Mouse (Mus musculus): ENCODE measurements around the gene Chkb. TPM values are rescaled to one million over a fixed set of nuclear protein-coding genes. Genes with fewer than 3 reads are reported as not detected.

Chkb gene
- polyA plus RNA-seq (2015; fragmentation: Nextera tagmentation; extraction: Ambion mirVana), result 53.0 and 55.5 TPM in 2 replicates

- H3K27ac ChIP-seq, result peak within 1 kb of the TSS; percentile 96
- H3K27me3 ChIP-seq, result no peaks in the 10 kb centered on the region
- peak; percentile 89 for ATAC-seq (ENCODE audit: insufficient number of reproducible peaks, low FRiP score, low TSS enrichment, low read depth)
- peak within 1 kb of the TSS; percentile 85 for H3K4me2 ChIP-seq
- under 1% methylated on average over 70 of the region's 70 CpGs for WGBS
- peak within 1 kb of the TSS; percentile 67 for H3K9ac ChIP-seq
- H3K4me3 ChIP-seq, result peak within 1 kb of the TSS; percentile 79
- peaks cover 14% of the 10 kb centered on the region for H3K4me1 ChIP-seq
- H3K9me3 ChIP-seq, result no peaks in the 10 kb centered on the region
- peaks cover 23% of the 10 kb centered on the region for H3K36me3 ChIP-seq
Observed at GRCm38 (mm10) chr15:89429352-89430221, at the start of gene Chkb, which contains the start of the genes C730034F03Rik and Gm44502. Gene Chkb (minus strand): TSS chr15:89429908. Gene C730034F03Rik (plus strand): TSS chr15:89429589. Gene Gm44502 (minus strand): TSS chr15:89429696.

DNA sequence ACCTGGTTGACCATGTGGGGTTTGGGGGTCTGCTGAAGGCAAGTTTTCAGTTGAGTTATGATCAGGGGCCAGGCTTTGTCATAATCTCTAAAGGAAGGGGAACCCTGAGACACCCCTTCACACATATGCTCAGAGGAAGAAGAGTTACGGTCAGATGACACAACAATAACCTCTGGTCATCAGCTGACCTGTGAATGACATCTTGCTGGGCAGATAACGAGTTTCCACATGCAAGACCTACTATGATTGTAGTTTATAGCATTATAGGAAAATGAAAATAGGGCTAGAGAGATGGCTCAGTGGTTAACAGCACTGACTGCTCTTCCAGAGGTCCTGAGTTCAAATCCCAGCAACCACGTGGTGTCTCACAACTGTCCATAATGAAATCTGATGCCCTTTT is 48.9 kb upstream of the Chkb start:
- Histone ChIP-seq H3K4me1 (peaks cover 13% of the 10 kb centered on the region), H3K36me3 (no peaks in the 10 kb centered on the region), H3K9me3 (no peaks in the 10 kb centered on the region), H3K27me3 (no peaks in the 10 kb centered on the region), H3K4me2 (no peak overlapping the region), H3K27ac (no peak overlapping the region), H3K9ac (no peak overlapping the region), H3K4me3 (no peak overlapping the region)
- ATAC-seq (ENCODE audit: insufficient number of reproducible peaks, low FRiP score, low TSS enrichment, low read depth), result no peak
- 84% methylated on average over 3 of the region's 3 CpGs for WGBS

- Histone ChIP-seq H3K4me3 (no peak overlapping the region), H3K27me3 (no peaks in the 10 kb centered on the region), H3K4me1 (peaks cover 13% of the 10 kb centered on the region), H3K27ac (no peak overlapping the region), H3K9me3 (no peaks in the 10 kb centered on the region), H3K36me3 (no peaks in the 10 kb centered on the region), H3K9ac (no peak overlapping the region), H3K4me2 (no peak overlapping the region)
- WGBS, result 52% methylated on average over 8 of the region's 8 CpGs
- ATAC-seq (ENCODE audit: insufficient number of reproducible peaks, low FRiP score, low TSS enrichment, low read depth), result no peak
Observed at GRCm38 (mm10) chr15:89477806-89478205, 48.1 kb upstream of the Chkb start.

GRCm38 (mm10) chr15:89477091-89477491 is 47.4 kb upstream of the Chkb start, which contains the start of gene Arsa:
Gene Arsa (minus strand): TSS chr15:89477425.
- Histone ChIP-seq H3K27me3 (no peaks in the 10 kb centered on the region), H3K4me3 (peak within 1 kb of the TSS; percentile 64), H3K4me1 (peaks cover 13% of the 10 kb centered on the region), H3K9me3 (no peaks in the 10 kb centered on the region), H3K4me2 (peak within 1 kb of the TSS; percentile 88), H3K9ac (peak within 1 kb of the TSS; percentile 64), H3K27ac (peak within 1 kb of the TSS; percentile 79), H3K36me3 (no peaks in the 10 kb centered on the region)
- 34% methylated on average over 9 of the region's 9 CpGs for WGBS
- ATAC-seq (ENCODE audit: insufficient number of reproducible peaks, low FRiP score, low TSS enrichment, low read depth), result no peak

- H3K4me1 ChIP-seq, result peaks cover 13% of the 10 kb centered on the region
- peak overlapping the region; percentile 64 for H3K9ac ChIP-seq
- WGBS, result 4% methylated on average over 5 of the region's 5 CpGs
- H3K4me3 ChIP-seq, result peak overlapping the region; percentile 64
- peak overlapping the region; percentile 88 for H3K4me2 ChIP-seq
- peak overlapping the region; percentile 79 for H3K27ac ChIP-seq
- H3K36me3 ChIP-seq, result no peaks in the 10 kb centered on the region
- H3K27me3 ChIP-seq, result no peaks in the 10 kb centered on the region
- no peaks in the 10 kb centered on the region for H3K9me3 ChIP-seq
- ATAC-seq (ENCODE audit: insufficient number of reproducible peaks, low FRiP score, low TSS enrichment, low read depth), result no peak
Observed at GRCm38 (mm10) chr15:89476475-89476815, 46.7 kb upstream of the Chkb start.

GRCm38 (mm10) chr15:89475611-89476474 is 46.1 kb upstream of the Chkb start:
- no peaks in the 10 kb centered on the region for H3K36me3 ChIP-seq
- peaks cover 13% of the 10 kb centered on the region for H3K4me1 ChIP-seq
- H3K4me3 ChIP-seq, result peak overlapping the region; percentile 64
- WGBS, result 9% methylated on average over 44 of the region's 44 CpGs
- peak; percentile 94 for ATAC-seq (ENCODE audit: insufficient number of reproducible peaks, low FRiP score, low TSS enrichment, low read depth)
- peak overlapping the region; percentile 64 for H3K9ac ChIP-seq
- peak overlapping the region; percentile 88 for H3K4me2 ChIP-seq
- no peaks in the 10 kb centered on the region for H3K27me3 ChIP-seq
- peak overlapping the region; percentile 79 for H3K27ac ChIP-seq
- H3K9me3 ChIP-seq, result no peaks in the 10 kb centered on the region

DNA sequence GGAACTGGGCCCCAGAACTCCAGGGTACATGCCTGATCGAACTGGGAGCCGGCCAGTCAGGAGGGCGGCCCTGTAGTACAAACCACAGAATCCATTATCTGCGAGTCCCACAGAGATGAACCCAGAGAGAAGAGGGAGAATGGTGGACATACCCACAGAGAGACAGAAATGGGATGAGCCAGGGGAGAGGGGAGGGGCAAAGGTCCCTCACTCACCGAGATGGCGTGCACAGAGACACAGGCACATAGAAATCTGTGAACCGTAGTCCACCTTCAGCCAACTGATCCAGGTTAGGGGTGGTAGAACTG is 45.5 kb upstream of the Chkb start:
- Histone ChIP-seq H3K9me3 (no peaks in the 10 kb centered on the region), H3K9ac (peak overlapping the region; percentile 64; the same call in 1 of the 2 replicates), H3K27ac (no peak overlapping the region), H3K4me2 (peak overlapping the region; percentile 88), H3K4me3 (peak overlapping the region; percentile 64), H3K4me1 (peaks cover 13% of the 10 kb centered on the region), H3K27me3 (no peaks in the 10 kb centered on the region), H3K36me3 (no peaks in the 10 kb centered on the region)
- no peak for ATAC-seq (ENCODE audit: insufficient number of reproducible peaks, low FRiP score, low TSS enrichment, low read depth)
- 87% methylated on average over 7 of the region's 7 CpGs for WGBS

DNA sequence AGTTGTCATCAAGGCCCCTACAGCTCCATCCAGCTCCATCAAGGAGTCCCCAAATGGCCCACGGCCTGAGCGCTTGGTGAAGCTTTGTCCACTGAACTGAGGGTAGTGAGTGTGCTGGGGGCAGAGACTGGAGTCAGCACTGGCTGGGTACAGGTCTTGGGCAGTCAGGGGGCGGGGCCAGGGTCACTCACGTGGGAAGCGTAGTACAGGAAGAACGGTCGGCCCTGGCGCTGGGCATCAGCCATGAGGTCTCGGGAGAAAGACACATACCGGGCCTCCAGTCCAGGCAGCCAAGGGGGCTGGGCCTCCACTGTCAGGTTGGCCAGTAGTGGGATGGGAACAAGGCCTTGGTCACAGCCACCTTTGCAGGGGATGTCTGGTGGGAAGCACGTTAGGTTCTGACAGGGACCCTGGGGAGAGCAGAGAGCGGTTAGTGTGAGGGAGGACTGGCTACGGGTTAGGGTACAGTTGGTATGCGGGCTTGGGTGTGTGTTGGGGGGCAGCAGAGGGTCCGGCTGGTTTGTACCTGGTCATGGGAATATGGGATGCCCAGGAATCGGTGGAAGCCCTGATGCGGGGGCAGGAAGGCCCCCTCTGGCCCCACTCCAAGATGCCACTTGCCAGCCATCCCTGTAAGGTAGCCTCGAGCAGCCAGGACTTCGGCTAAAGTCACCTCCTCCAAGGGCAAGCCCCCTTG is 45.0 kb upstream of the Chkb start:
- Histone ChIP-seq H3K9me3 (no peaks in the 10 kb centered on the region), H3K27ac (no peak overlapping the region), H3K9ac (no peak overlapping the region), H3K4me1 (peaks cover 13% of the 10 kb centered on the region), H3K36me3 (no peaks in the 10 kb centered on the region), H3K4me2 (no peak overlapping the region), H3K27me3 (no peaks in the 10 kb centered on the region), H3K4me3 (no peak overlapping the region)
- WGBS, result 90% methylated on average over 19 of the region's 19 CpGs
- ATAC-seq (ENCODE audit: insufficient number of reproducible peaks, low FRiP score, low TSS enrichment, low read depth), result no peak

DNA sequence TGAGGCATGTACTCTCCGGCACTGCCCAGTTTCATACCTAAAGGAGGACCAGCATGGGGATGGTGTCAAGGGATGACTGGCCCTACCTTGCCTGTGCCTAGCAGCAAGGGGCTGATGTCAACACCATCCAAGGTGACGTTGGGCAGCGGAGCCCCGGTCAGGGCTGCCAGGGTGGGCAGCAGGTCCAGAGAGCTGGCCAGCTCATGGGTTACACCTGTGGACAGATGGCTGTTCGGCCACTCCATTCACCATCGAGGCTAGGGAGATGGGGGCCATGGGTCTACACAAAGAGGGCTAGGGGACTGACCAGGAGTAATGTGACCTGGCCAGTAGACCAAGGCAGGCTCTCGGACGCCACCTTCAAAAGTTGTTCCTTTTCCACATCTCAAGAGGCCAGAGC is 44.2 kb upstream of the Chkb start:
- H3K4me1 ChIP-seq, result peaks cover 13% of the 10 kb centered on the region
- H3K4me3 ChIP-seq, result no peak overlapping the region
- no peak for ATAC-seq (ENCODE audit: insufficient number of reproducible peaks, low FRiP score, low TSS enrichment, low read depth)
- H3K4me2 ChIP-seq, result no peak overlapping the region
- no peaks in the 10 kb centered on the region for H3K36me3 ChIP-seq
- 94% methylated on average over 8 of the region's 8 CpGs for WGBS
- H3K27me3 ChIP-seq, result no peaks in the 10 kb centered on the region
- H3K9ac ChIP-seq, result no peak overlapping the region
- no peak overlapping the region for H3K27ac ChIP-seq
- no peaks in the 10 kb centered on the region for H3K9me3 ChIP-seq

GRCm38 (mm10) chr15:89473370-89473769 is 43.7 kb upstream of the Chkb start:
- no peak overlapping the region for H3K4me2 ChIP-seq
- H3K27me3 ChIP-seq, result no peaks in the 10 kb centered on the region
- ATAC-seq (ENCODE audit: insufficient number of reproducible peaks, low FRiP score, low TSS enrichment, low read depth), result no peak
- H3K9ac ChIP-seq, result no peak overlapping the region
- no peak overlapping the region for H3K27ac ChIP-seq
- 80% methylated on average over 9 of the region's 9 CpGs for WGBS
- peaks cover 13% of the 10 kb centered on the region for H3K4me1 ChIP-seq
- no peak overlapping the region for H3K4me3 ChIP-seq
- H3K36me3 ChIP-seq, result no peaks in the 10 kb centered on the region
- H3K9me3 ChIP-seq, result no peaks in the 10 kb centered on the region

GRCm38 (mm10) chr15:89471476-89471875 is 41.8 kb upstream of the Chkb start:
- Histone ChIP-seq H3K4me3 (no peak overlapping the region), H3K27ac (no peak overlapping the region), H3K9ac (no peak overlapping the region), H3K4me2 (no peak overlapping the region), H3K36me3 (no peaks in the 10 kb centered on the region), H3K9me3 (no peaks in the 10 kb centered on the region), H3K4me1 (peaks cover 13% of the 10 kb centered on the region), H3K27me3 (no peaks in the 10 kb centered on the region)
- no peak for ATAC-seq (ENCODE audit: insufficient number of reproducible peaks, low FRiP score, low TSS enrichment, low read depth)
- 81% methylated on average over 4 of the region's 4 CpGs for WGBS
